Mouse (Mus musculus) bone marrow, adult 2 months (tissue): ENCODE data around the gene Dimt1.

Source experiments
- CTCF ChIP-seq: fragments of 200-500 bp; IDR thresholded peaks from 2 replicates; pipeline ENCODE4 v1.5.1; 2011; ENCODE audit warnings: low read length, control low read depth; ENCODE audit not compliant: control insufficient read depth, insufficient read depth
- POLR2A ChIP-seq: fragments of 200-500 bp; IDR thresholded peaks from 2 replicates; pipeline ENCODE4 v1.6.1; 2011; ENCODE audit warnings: low read depth, mild to moderate bottlenecking, control low read depth, low read length, borderline replicate concordance; ENCODE audit not compliant: control insufficient read depth

DNA sequence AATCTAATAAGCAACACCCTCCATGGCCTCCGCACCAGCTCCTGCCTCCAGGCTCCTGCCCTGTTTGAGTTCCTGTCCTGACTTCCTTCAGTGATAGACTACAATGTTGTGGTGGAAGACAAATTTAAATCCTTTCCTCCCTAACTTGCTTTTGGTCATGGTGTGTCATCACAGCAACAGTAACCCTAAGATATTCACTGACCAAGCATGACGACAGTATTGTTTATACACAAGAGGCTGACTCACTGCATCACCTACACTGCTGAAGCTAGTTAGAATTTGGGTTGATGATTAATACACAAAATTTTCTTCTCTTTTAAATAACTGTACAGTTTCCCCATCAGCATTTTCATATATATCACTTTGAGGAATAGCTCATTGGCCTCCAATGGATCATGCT is 56.3 kb downstream of the Dimt1 start:
- TF ChIP-seq CTCF: no peak
- TF ChIP-seq POLR2A: no peak
